Comparison of ENCODE assay signal across 8 mouse cellular contexts in the genomic region with DNA sequence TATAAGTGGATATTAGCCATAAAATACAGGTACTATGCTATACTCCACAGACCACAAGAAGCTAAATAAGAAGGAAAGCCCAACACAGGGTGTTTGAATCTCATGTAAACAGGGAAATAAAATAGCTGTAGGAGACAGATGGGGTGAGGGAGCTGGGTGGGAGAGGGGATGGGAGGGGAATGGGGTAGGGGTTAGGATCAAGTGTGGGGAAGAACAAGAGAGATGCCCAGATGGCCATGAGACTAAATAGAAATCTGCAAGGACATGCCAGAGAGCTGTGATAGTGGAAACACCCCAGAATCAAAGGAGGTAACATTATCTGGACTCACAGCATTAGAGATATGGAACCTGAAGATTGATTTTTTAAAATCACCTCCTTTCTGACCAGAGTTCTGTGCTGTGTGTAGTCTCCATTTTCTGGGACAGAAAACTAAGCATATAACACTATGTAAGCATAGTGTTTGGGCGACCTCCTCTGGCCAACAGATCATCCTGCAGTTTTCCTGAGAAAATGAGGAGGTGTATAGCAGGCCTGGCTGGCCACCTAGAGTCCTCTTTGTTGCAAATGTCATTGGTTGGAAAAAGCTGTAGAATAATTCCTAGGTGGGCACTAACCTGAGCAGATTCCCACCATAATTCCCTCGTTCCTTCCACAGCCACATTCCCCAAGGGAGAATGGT. TPM values are rescaled to one million over a fixed set of nuclear protein-coding genes. Genes with fewer than 3 reads are reported as not detected.
DNase-seq lines count a peak whose midpoint lies in the region; ATAC-seq lines count a peak whose summit lies in the region.

No protein-coding gene starts in this region.

- ATAC-seq in forebrain, embryonic 15.5 days (replicated peaks) = peak; percentile 83
- ATAC-seq in midbrain, embryonic 11.5 days (ENCODE audit: low FRiP score) = peak; percentile 80; the same call in 1 of the 2 replicates

- no peak overlapping the region for H3K4me2 ChIP-seq in forebrain, embryonic 15.5 days (replicated peaks)
- H3K4me2 ChIP-seq in midbrain, embryonic 11.5 days = no peak overlapping the region

- no peak overlapping the region for H3K4me3 ChIP-seq in forebrain, embryonic 15.5 days
- H3K4me3 ChIP-seq in midbrain, embryonic 11.5 days (ENCODE audit: low read depth, low read length) = no peak overlapping the region

- H3K4me1 ChIP-seq in forebrain, embryonic 15.5 days = no peaks in the 10 kb centered on the region
- no peaks in the 10 kb centered on the region for H3K4me1 ChIP-seq in midbrain, embryonic 11.5 days (ENCODE audit: control insufficient read depth, insufficient read depth, low read length)

- H3K9ac ChIP-seq in forebrain, embryonic 15.5 days (replicated peaks) = no peak overlapping the region
- H3K9ac ChIP-seq in midbrain, embryonic 11.5 days (ENCODE audit: low read length) = no peak overlapping the region

- H3K27me3 ChIP-seq in forebrain, embryonic 15.5 days = no peaks in the 10 kb centered on the region
- no peaks in the 10 kb centered on the region for H3K27me3 ChIP-seq in midbrain, embryonic 11.5 days (ENCODE audit: control insufficient read depth, insufficient read depth, low read length)
- no peaks in the 10 kb centered on the region for H3K27me3 ChIP-seq in splenic B cell, adult 2 months (ENCODE audit: control insufficient read depth, insufficient read depth, low read length, poor library complexity, severe bottlenecking)

- intact Hi-C loops in left cerebral cortex, postnatal 4 days (cut with DNase I) = no loop called here

- H3K36me3 ChIP-seq in forebrain, embryonic 15.5 days = peaks cover 7% of the 10 kb centered on the region; the same call in 1 of the 2 replicates
- H3K36me3 ChIP-seq in midbrain, embryonic 11.5 days (ENCODE audit: control insufficient read depth, insufficient read depth, low read length) = no peaks in the 10 kb centered on the region
- no peaks in the 10 kb centered on the region for H3K36me3 ChIP-seq in splenic B cell, adult 2 months (ENCODE audit: control insufficient read depth, insufficient read depth, low read length, poor library complexity, severe bottlenecking)

- WGBS in forebrain, embryonic 15.5 days = 16% methylated on average over 2 of the region's 2 CpGs
- 13% methylated on average over 2 of the region's 2 CpGs for WGBS in midbrain, embryonic 11.5 days

- DNase-seq in testis, postnatal 10 days (ENCODE audit: low spot score) = peak; percentile 76
- no peak for DNase-seq in testis, postnatal 14 days (ENCODE audit: low spot score)
- DNase-seq in cerebellum, adult 18-20 months = peak; percentile 37 to 61
- DNase-seq in induced T-regulatory cell, adult 2 months (ENCODE audit: low read depth) = peak; percentile 61
- DNase-seq in left cerebral cortex, postnatal 4 days = peak; percentile 36
- peak; percentile 88 for DNase-seq in midbrain, embryonic 11.5 days (ENCODE audit: low spot score, missing footprints)
- DNase-seq in splenic B cell, adult 2 months (ENCODE audit: low read depth, low spot score) = peak; percentile 63

- no peak overlapping the region for H3K27ac ChIP-seq in forebrain, embryonic 15.5 days (replicated peaks)
- H3K27ac ChIP-seq in midbrain, embryonic 11.5 days (ENCODE audit: low read depth, low read length) = no peak overlapping the region

- H3K9me3 ChIP-seq in forebrain, embryonic 15.5 days = no peaks in the 10 kb centered on the region
- no peaks in the 10 kb centered on the region for H3K9me3 ChIP-seq in midbrain, embryonic 11.5 days (ENCODE audit: control insufficient read depth, low read length)

RNA-seq across cellular contexts. Expression of gene A430033K04Rik, which starts 34.0 kb away (rescaled TPM):
- 26.9 and 28.1 TPM in 2 replicates for polyA plus RNA-seq in forebrain, embryonic 15.5 days (2015; fragmentation: Nextera tagmentation; extraction: Ambion mirVana)
- 10 to 100 TPM; 17.3 to 17.8 TPM for total RNA-seq in left cerebral cortex, postnatal 4 days (2021)
- polyA plus RNA-seq in midbrain, embryonic 11.5 days (2014; fragmentation: Nextera tagmentation; extraction: Ambion mirVana) = 10.6 and 11.2 TPM in 2 replicates

RNA-seq across cellular contexts. Expression of gene Zfp68, which starts 37.1 kb away (rescaled TPM):
- 108 and 115 TPM in 2 replicates for polyA plus RNA-seq in forebrain, embryonic 15.5 days (2015; fragmentation: Nextera tagmentation; extraction: Ambion mirVana)
- total RNA-seq in left cerebral cortex, postnatal 4 days (2021) = 10 to 100 TPM; 48.0 to 55.3 TPM
- 73.1 and 81.9 TPM in 2 replicates for polyA plus RNA-seq in midbrain, embryonic 11.5 days (2014; fragmentation: Nextera tagmentation; extraction: Ambion mirVana)
